Mouse (Mus musculus) embryonic fibroblast, embryonic 13.5 days (primary cell): ENCODE results near the gene Krtap5-4.
"Not testable (repeated sequence)": the region's sequence is repeated elsewhere in the genome, so short reads cannot be mapped to it uniquely, and the experiment has no call there.

Source experiments
- CTCF ChIP-seq: IDR thresholded peaks from 2 replicates; pipeline ENCODE4 v1.5.1; 2011; ENCODE audit warnings: mild to moderate bottlenecking, control low read depth, low read length, moderate library complexity, borderline replicate concordance; ENCODE audit not compliant: insufficient read depth
- POLR2A ChIP-seq: IDR thresholded peaks from 2 replicates; pipeline ENCODE4 v1.6.1; 2011; ENCODE audit warnings: low read depth, mild to moderate bottlenecking, control low read depth, low read length, moderate library complexity

GRCm38 (mm10) chr7:142274263-142274662, 29.1 kb upstream of the Krtap5-4 start, which contains the start of gene Gm4559:
- TF ChIP-seq CTCF, POLR2A: not testable (repeated sequence)
